Mouse (Mus musculus) cerebellum, postnatal 10 days (tissue): ENCODE data around the gene Spo11.

ENCODE experiments used
- DNase-seq, 2 experiments: peaks; one replicate each; pipeline ENCODE4 v3.0.0; 2021; ENCODE audit warnings: mixed read lengths in 2 of 2

Spo11 gene

DNA sequence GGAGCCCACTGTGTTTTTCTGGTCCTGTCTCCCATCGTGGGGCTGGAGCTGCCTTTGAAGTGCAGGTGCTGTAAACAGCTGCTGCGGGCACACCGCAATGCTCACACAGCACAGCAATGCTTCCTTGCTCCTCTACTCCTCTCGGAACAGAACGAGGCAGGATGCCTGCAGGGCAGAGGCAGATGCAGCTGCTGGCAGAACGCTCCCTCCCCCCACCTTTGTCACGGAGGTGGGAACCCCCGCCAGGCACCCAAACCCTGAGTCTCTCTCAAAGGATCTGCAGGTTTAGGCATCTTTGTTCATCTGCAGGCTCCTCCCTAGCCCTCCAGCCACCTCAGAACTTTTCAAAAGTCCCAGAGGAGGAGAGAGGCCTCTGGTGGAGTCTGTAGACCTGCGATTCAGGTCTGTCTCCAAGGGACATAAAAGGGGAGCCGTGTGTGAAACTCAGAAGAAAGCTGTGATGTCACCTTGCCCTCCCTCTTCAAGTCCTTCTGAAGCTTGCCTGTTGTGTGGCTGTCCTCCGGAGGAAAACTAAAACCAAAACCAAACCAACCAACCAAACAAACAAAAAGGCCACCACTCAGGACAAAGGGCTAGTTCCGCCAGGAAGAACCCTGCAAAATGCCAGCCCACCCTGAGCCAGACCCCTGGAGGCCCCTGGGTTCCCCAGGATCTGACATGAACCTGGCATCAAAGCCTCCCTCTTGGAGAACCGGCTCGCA is at the start of gene Spo11:
Gene Spo11 (plus strand): TSS at position 292 of the 722 bp plus-strand sequence.
- DNase-seq: peak in 1 of 2 experiments; percentile 23

DNA sequence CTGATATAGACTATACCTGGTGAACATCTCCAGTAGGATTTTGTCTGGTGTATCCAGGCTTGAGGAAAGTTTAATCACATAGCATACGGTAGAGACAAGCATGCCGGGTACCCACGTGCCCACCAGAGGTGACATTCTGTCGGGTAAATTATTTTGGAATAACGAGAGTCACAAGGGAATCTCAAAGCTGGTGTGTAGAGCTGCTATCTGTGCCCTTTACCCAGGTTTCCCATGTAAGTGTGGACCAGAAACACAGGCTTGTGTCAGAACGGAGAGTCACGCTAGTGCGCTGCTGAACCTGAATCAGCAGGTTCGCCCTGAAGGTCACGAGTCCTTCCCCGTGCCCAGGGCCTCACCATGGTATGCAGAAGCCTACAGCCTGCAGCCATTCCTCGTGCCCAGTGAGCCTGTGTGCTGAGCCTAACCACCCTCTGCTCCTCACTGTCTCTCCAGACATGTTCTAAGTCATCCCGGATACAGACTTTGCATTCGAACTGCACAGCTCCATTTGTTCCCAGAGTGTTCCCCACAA is 47.5 kb upstream of the Spo11 start:
- DNase-seq: no peak

DNA sequence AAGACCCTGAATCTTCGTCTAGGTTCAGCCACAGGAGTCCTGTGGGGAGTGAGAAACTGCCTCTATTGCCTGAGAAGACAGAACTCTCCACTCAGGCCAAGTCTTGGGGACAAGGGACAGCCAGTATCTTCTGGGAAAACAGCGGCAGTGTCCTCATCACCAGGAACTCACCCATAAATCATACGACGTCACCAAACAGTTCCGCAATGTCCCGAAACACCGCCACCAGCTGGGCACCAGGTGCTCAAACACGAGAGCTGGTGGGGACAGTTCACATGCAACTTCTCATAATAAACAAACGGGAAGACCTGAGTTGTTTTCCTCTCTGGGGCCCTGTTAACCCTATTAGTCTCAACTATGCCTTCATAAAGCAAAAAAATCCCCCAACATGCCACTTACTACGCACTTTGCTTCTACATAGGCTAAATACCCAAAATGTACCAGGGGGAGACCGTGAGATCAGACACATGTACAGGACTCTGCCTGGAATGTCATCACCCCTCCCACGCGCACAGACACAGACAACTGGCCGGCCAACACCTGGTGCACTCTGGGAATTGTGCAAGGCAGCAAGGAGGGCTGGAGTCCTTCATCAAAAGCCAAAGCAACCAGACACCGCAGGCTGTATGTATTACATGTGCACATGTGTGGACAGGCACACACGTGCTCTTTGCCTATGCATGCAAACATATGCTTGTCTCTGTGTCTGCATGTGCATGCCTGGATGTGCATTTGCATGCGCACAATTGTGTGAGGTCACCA is 46.2 kb upstream of the Spo11 start:
- DNase-seq: no peak

DNA sequence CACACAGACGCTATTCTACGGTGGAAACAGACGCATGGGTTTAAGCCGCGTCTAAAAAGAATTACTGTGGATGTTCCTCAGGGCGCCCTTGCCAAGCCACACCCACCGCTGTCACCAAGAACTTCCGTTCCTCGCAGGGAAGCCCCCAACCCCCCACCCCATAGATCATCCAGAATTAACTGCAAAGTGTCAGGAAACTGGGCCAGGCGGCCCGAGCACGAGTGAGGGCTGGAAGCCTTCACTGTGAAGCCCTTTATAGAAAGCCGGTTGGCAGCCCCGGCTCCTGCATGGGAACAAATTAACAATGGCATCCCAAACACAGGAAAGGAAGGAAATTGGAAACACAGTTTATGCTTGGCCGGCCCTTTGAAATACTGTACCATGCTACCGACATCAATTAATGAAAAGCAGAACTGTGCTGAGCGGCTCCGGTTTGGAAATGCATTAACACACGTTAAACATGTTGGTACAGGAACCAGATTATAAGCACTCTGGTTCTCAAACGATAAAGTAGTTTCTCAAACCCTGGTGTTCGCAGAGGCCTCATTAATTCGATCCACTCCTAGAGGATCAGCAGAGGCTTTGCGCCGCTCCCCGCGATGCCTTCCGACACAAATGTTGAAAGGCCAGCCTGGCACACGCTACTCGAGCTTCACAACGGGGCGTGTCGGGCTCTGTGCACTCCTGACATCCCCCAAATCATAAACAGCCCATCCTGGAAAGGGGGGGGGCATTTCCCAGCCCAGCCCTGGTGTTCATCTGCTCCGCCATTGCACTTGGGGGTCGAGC is 43.7 kb upstream of the Spo11 start:
- DNase-seq: peak in 1 of 2 experiments; percentile 56

DNA sequence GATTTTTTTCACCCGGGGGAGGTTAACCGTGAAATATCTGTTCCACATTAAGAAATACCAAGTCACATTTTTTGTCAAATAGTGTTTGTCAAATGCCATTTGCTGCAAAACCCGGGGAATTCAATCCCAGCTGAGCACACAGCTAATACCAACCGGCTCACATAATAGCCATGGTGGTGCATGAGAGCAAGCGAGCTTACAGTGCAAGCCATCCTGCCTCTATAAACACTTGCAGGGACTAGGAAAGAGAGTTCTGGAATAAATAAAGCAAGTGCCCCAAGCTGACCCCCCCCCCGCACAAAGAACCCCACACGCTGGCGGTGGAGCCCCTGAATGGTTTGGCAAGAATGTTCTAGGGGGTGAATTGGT is 43.1 kb upstream of the Spo11 start:
- peak in 1 of 2 experiments; percentile 11 for DNase-seq

DNA sequence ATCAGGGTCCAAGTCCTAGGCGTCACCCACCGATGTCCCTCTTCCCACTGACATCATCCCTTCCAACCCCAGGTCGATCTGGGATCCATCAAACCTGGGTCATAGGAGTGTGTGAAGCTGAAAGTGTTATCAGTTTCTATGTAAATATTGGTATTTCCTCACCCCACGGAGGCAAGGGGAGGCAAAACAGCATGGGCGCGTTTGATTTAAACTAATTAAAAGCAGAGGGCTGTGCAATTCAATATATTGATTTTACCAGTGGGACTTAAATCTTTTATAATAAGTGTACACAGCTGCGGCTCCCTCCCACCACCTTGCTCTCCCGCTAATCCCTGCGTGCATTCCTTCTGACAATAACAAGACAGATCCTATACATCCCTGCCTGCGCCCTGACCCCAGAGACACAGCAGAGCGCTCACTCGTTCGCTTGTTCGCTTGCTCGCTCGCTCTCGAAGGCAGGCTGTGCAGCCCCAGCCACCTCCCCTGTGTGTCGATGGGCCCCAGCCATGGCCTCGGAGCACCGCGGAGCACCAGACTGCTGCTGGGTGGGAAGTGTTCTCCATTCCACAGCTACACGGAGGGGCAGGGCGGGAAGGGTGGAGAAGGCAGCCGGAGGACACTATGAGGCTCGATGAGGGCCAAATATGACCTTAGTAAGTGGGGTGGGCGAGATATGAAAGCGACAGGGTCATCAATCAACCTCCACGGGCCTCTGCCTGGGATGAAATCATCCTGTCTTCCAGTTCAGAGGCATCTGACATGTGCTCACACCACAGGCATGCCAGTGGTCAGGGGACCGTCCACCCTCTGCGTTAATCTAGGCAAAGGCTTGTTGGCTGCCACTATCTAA is 42.4 kb upstream of the Spo11 start:
- DNase-seq: peak in 1 of 2 experiments; percentile 15

DNA sequence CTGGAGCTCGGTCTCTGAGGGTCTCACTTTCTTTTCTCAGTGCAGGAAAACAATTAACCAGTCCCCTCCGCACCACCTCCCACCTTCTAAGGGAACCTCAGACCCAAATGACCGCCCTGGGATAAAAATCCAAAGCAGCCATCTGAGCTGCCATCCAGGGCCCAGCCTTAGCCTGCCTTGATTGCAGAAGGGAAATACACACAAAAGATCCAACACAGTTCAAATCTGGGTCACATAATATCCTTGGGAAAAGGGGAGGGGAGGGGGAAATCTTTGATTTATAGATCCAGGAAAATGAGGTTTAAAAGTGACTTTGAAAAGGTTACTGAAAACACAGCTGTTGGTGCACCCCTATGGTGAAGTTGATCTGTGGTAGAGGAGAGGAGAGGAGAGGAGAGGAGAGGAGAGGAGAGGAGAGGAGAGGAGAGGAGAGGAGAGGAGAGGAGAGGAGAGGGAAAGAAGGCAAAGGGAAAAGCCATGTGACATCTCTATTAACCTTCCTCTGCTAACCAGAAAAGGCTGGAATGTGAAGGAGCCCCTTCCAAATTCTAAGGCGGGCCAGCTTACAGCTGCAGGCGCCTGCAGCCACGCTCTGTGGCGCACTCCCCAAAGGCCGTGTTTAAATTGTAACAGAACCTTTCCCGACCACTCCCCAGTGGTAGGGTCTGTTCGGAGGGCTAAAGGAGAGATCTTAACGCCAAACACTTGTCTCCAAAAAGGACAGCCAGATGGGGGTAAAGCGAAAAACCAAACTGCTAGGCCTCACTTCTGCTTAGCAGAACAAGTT is 41.5 kb upstream of the Spo11 start:
- no peak for DNase-seq

DNA sequence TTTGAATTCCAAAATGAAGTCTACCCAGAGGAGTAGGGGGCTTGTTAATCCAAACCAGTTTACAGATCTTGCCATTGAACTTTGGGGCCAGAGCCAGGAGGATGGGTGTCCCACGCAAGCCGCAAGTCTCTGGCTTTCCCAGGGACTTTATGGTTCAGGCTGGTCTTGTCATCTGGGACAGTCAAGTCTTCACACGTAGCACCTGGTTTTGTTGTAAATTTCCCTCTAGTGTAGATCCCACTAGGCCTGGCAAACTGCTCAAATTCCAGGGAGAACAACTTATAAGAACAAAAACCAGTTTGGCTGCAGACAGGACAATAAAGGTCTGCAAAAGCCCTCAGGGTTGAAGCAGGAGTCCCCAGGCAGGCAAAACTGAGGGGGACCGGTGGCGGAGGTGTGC is 40.7 kb upstream of the Spo11 start:
- DNase-seq: no peak

DNA sequence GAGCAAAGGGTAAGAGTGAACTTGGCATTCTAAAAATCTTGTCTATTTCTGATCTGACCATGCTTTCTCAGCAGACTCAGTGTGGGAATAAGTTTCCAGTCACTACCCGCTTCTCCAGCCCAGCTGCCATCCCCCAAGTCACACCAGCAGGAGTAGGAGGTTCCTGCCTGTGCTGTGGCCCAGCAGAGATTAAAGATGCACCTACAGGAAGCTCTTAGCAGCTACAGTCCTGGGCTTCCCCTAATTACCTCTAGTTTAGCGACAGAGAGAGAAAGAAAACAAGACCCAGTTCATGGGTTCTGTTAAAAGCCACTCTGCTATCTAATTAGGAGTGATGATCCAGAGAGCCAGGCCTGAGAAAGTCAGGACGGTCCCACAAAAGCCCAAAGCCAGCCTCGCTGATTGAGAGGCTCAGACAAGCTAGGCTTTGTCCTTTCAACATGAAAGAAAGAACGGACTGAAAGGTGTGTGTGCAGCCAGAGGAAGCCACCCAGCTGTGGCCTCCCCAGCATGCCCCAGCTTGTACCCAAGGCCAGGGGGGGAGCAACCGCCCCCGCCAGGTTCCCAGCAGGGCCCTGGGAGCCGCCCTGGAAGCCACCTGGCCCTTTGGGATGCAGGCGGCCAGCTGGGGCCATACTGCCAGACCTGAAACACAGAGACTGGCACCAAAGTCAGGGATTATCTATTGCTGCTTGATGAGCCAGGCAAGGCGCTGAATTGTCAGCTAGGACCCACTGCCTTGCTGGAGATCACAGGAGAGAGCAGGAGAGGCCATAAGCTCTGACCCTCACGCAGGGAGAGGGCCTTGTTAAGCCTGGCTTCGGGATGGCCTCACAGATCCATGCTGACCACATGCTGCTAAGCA is 39.9 kb upstream of the Spo11 start:
- DNase-seq: peak in 1 of 2 experiments; percentile 12

DNA sequence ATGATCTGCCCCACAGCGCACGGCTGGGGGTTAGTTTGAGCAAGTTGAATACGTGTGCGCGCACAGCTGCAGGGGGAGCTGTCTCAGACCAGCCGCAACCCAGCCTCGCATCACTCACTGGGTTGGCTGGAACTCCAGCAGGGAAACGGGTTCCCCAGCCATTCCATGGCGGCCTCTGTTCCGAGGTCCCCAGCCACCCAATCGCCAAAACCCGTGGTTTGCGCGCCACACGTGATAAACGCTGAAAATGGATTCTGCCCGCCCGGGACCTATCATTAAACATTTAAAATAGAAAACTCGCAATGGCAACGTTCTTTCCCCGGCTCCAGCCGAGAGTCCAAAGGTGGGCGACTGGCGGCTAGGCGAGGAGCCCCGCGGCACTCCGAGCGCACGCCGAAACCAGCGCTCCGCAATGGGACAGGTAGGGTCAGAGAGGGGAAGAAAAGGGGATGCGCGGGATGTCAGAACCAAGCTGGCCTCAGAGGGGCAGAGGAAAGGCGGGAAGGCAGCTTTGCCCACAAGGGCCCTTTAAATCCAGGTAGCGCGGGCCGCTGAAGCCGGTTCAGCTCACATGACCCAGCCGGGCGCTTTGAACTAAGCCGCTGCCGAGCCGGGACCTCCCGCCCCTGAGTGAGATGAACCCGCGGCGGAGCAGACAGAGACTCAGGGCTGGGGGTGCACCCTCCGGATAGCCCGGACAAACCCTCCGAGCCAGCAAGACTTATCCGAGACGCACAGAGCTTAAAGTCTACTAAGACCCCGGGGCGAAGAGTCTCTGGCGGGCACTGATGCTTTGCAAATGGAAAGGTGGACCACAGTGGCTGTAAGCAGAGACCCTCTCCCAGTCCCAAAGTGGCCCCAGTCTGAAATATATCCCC is 38.5 kb upstream of the Spo11 start:
- peak in 1 of 2 experiments; percentile 13 for DNase-seq

DNA sequence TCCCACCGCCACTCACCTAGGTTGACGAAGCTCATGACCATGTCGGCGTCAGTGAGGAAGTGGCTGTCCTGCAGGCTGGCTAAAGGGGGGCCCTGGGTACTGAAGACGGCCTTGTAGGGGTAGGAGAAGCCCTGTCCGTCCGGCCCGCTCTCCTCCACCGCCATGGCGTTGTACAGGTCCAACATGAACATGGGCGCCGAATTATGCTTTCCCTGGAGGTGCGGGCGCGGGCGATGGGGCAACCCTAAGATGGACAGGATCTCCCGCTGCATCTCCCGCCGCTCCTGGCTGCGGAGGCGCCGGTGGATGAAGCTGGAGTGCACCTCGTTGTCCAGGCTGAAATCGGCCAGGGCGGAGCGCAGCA is 37.9 kb upstream of the Spo11 start:
- no peak for DNase-seq

DNA sequence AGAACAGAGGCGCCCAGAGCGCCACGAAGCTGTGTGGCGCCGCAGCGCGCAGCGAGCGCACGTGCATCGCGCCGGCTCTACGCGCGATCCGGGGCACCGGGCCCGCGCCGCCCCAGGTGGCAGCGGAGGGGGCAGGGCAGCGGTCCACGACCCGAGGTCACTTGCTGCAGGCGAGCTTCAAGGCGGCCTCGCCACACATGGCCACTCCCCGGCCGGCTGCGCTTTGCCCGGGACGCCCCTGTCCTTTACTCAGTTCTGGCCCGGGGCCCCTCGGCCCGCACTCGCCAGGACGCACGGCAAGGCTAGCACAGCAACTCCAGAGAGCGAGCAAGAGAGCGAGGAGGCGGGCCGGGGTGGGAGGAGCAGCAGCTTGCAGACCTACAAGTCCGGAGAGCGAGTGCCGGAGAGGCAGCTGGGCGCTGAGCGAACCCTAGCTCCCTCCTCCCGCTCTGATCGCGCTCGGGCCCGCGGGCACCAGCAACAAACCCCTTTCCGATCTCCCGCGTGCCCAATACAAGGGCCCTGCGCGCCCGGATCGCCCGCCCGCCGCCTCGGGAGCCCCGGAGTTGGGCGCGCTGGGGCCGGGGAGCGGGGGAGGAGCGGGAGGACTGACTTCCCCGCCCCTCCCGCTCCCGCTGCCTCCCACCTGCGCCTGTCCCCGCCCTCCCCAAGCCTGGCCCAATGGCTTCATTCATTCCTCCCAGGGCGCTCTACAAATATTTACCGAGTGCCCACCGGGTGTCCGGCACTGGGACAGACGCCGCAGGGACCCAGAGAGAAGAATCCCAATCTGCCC is 37.3 kb upstream of the Spo11 start, which contains the start of gene Bmp7:
Gene Bmp7 (minus strand): TSS at position 319 of the 796 bp plus-strand sequence.
- DNase-seq: peak; percentile 54 to 67

DNA sequence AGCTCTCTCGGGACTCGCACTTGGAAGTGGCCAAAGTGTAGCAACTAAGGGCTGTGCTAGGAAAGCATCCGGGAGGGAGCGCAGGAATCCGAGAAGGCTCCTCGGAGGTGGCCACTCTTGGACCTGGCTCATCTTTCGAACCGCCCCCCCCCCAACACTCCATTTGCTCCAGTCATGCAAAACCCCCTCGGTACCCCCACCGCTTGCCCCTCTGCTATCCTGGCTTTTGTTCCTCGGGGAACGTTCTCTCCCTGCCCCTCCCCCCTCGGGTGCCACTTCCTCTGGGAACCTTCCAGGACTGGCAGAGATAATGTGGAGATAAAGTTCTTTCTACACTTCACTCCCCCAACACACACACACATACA is 36.7 kb upstream of the Spo11 start:
- DNase-seq: no peak

DNA sequence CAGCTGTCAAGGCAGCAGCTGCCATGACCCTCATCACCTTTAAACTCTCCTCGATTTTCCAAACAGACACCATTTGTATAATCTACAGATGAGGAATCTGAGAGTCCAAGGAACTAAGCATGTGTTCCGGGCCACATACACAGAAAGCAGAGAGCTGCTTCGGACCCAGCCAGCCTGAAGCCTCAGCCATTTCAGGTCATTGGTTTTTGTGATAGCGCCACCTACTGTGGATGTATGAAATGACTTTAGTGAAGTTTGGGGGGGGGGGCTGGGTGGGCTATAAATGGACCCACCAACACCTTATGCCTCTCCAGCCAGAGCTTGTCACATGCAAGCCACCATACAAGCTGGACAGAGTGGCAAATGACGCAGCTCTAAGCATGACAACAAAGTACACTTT is 28.4 kb upstream of the Spo11 start:
- no peak for DNase-seq

DNA sequence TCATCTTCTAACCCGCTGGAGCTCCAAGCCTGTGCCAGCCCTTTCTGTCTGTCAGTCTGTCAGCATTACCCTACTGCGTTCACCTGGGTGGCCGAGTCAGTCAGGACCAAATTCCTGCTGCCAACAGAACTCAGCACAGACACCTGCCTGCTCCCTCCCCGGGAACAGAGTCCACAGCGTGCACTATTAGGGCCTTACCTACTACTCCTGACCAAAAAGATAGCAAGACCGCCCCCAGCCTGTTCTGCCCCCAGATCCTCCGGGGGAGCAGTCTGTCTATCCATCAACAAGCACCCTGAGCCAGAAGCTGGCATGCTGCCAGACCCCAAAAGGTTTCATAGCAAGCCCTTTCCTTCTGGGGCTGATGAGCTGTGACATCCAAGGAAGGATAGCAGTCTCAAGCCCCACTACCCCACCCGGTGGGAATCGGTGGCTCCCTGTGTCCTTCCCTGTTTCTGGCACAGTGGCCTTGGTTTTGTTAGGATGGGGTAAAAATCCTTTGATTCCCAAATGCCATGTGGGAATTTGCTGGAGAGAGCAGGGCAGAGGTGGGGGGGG is 27.3 kb upstream of the Spo11 start:
- peak; percentile 41 to 47 for DNase-seq

DNA sequence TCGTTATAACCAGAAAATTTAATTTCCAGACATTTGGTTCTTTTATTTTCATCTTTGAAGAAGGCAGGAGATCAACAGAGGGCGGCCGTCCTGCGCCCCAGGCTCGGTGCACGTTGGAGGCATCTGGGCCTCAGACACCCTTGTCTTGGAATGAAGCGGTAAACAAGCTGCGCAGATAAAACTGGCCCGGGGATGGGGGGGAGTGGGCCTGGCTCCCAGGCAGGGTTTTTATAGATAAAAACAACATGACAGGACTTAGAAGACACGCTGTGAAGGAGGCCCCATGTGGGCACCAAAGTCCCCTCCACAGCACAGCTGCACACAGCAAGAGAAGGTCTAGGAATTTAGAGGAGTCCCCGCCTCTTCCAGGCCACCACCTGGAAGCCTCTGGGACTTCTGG is 26.8 kb upstream of the Spo11 start:
- no peak for DNase-seq

DNA sequence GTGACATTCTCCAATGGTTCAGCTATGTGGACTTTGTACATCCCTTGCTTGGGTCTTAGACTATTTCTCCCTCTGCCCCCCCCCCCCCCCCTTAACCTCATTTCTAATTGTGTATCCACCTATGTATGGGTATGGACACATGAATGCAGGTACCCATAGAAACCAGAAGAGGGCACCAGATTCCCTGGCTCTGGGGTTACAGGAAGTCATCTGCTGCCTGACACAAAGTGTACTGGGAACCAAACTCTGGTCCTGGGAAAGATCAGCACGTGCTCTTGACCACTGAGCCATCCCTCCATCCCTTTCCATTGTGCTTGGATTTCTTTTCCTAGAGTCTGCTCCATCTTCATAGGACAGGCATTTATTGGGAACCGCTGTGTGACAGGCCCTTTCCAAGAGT is 25.5 kb upstream of the Spo11 start:
- DNase-seq: no peak

DNA sequence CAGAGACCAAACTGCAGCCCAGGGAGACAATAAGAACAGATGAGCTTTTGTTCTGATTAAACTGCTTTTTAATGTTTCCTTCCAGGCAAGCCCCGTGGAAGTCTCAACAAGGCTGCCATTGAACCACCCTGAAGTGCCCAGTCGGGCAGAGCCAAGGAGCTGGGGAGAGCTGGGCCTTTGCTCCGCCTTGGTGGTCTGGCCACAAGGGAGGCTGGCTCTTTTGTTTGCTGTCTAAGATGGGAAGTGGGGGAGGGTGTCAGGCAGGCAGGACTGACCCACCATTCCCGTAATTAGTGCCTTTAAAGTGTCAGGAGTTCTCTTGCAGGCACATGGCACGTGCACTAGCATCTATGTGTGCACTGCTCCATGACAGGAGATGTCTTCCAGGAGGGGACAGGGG is 18.9 kb upstream of the Spo11 start:
- no peak for DNase-seq
